Mouse (Mus musculus): ENCODE measurements around the gene Tmprss11a. TPM values are rescaled to one million over a fixed set of nuclear protein-coding genes. Genes with fewer than 3 reads are reported as not detected.

Gene Tmprss11a
- polyA plus RNA-seq, 1 experiment from 2014 or later: not detected

GRCm38 (mm10) chr5:86432697-86433096 lies 36.1 kb downstream of the Tmprss11a start:
- Histone ChIP-seq H3K9me3 (replicated peaks; ENCODE audit: control insufficient read depth, low read length) (no peaks in the 10 kb centered on the region), H3K9ac (ENCODE audit: low read depth, low read length) (no peak overlapping the region), H3K4me2 (ENCODE audit: low read depth, low read length) (no peak overlapping the region), H3K4me1 (ENCODE audit: control insufficient read depth, low read depth, low read length) (no peaks in the 10 kb centered on the region), H3K27ac (ENCODE audit: low read length) (no peak overlapping the region), H3K36me3 (ENCODE audit: control insufficient read depth, insufficient read depth) (no peaks in the 10 kb centered on the region), H3K27me3 (ENCODE audit: control insufficient read depth, insufficient read depth, low read depth, low read length) (no peaks in the 10 kb centered on the region), H3K4me3 (ENCODE audit: low read depth, low read length) (no peak overlapping the region)
- 0% methylated on average over 2 of the region's 2 CpGs for WGBS (ENCODE audit: insufficient replicate concordance)
- ATAC-seq (ENCODE audit: low read depth): no peak

- WGBS (ENCODE audit: insufficient replicate concordance): 54% methylated on average over 5 of the region's 5 CpGs
- H3K4me3 ChIP-seq (ENCODE audit: low read depth, low read length): no peak overlapping the region
Observed at GRCm38 (mm10) chr5:86431096-86431495, 37.7 kb downstream of the Tmprss11a start.

GRCm38 (mm10) chr5:86421323-86422028 lies 47.3 kb downstream of the Tmprss11a start:
- no peaks in the 10 kb centered on the region for H3K36me3 ChIP-seq (ENCODE audit: control insufficient read depth, insufficient read depth)
- WGBS (ENCODE audit: insufficient replicate concordance): 55% methylated on average over 3 of the region's 3 CpGs
- no peak overlapping the region for H3K27ac ChIP-seq (ENCODE audit: low read length)
- no peaks in the 10 kb centered on the region for H3K27me3 ChIP-seq (ENCODE audit: control insufficient read depth, insufficient read depth, low read depth, low read length)
- ATAC-seq (ENCODE audit: low read depth): no peak
- no peak overlapping the region for H3K9ac ChIP-seq (ENCODE audit: low read depth, low read length)
- H3K4me1 ChIP-seq (ENCODE audit: control insufficient read depth, low read depth, low read length): no peaks in the 10 kb centered on the region
- H3K4me2 ChIP-seq (ENCODE audit: low read depth, low read length): no peak overlapping the region
- H3K4me3 ChIP-seq (ENCODE audit: low read depth, low read length): no peak overlapping the region
- H3K9me3 ChIP-seq (replicated peaks; ENCODE audit: control insufficient read depth, low read length): no peaks in the 10 kb centered on the region

More at GRCm38 (mm10) chr5:86431096-86431495, 37.7 kb downstream of the Tmprss11a start:
- ATAC-seq (ENCODE audit: low read depth): no peak
- Histone ChIP-seq H3K9ac (ENCODE audit: low read depth, low read length) (no peak overlapping the region), H3K4me2 (ENCODE audit: low read depth, low read length) (no peak overlapping the region), H3K9me3 (replicated peaks; ENCODE audit: control insufficient read depth, low read length) (no peaks in the 10 kb centered on the region), H3K36me3 (ENCODE audit: control insufficient read depth, insufficient read depth) (no peaks in the 10 kb centered on the region), H3K27me3 (ENCODE audit: control insufficient read depth, insufficient read depth, low read depth, low read length) (no peaks in the 10 kb centered on the region), H3K4me1 (ENCODE audit: control insufficient read depth, low read depth, low read length) (no peaks in the 10 kb centered on the region), H3K27ac (ENCODE audit: low read length) (no peak overlapping the region)

- Histone ChIP-seq H3K4me3 (ENCODE audit: low read depth, low read length) (no peak overlapping the region), H3K27me3 (ENCODE audit: control insufficient read depth, insufficient read depth, low read depth, low read length) (no peaks in the 10 kb centered on the region), H3K27ac (ENCODE audit: low read length) (no peak overlapping the region), H3K4me2 (ENCODE audit: low read depth, low read length) (no peak overlapping the region), H3K9me3 (replicated peaks; ENCODE audit: control insufficient read depth, low read length) (no peaks in the 10 kb centered on the region), H3K4me1 (ENCODE audit: control insufficient read depth, low read depth, low read length) (no peaks in the 10 kb centered on the region), H3K36me3 (ENCODE audit: control insufficient read depth, insufficient read depth) (no peaks in the 10 kb centered on the region), H3K9ac (ENCODE audit: low read depth, low read length) (no peak overlapping the region)
- no peak for ATAC-seq (ENCODE audit: low read depth)
- 16% methylated on average over 4 of the region's 4 CpGs for WGBS (ENCODE audit: insufficient replicate concordance)
Observed at GRCm38 (mm10) chr5:86419494-86419893, 49.3 kb downstream of the Tmprss11a start.

GRCm38 (mm10) chr5:86414280-86414679 lies 54.5 kb downstream of the Tmprss11a start:
- H3K4me1 ChIP-seq (ENCODE audit: control insufficient read depth, low read depth, low read length): no peaks in the 10 kb centered on the region
- no peak for ATAC-seq (ENCODE audit: low read depth)
- 64% methylated on average over 7 of the region's 7 CpGs for WGBS (ENCODE audit: insufficient replicate concordance)
- H3K27me3 ChIP-seq (ENCODE audit: control insufficient read depth, insufficient read depth, low read depth, low read length): no peaks in the 10 kb centered on the region
- no peaks in the 10 kb centered on the region for H3K9me3 ChIP-seq (replicated peaks; ENCODE audit: control insufficient read depth, low read length)
- no peak overlapping the region for H3K27ac ChIP-seq (ENCODE audit: low read length)
- H3K36me3 ChIP-seq (ENCODE audit: control insufficient read depth, insufficient read depth): no peaks in the 10 kb centered on the region
- H3K4me3 ChIP-seq (ENCODE audit: low read depth, low read length): no peak overlapping the region
- no peak overlapping the region for H3K9ac ChIP-seq (ENCODE audit: low read depth, low read length)
- H3K4me2 ChIP-seq (ENCODE audit: low read depth, low read length): no peak overlapping the region

GRCm38 (mm10) chr5:86410815-86411214 lies 58.0 kb downstream of the Tmprss11a start:
- H3K9me3 ChIP-seq (replicated peaks; ENCODE audit: control insufficient read depth, low read length): no peaks in the 10 kb centered on the region
- no peak for ATAC-seq (ENCODE audit: low read depth)
- H3K4me2 ChIP-seq (ENCODE audit: low read depth, low read length): no peak overlapping the region
- no peak overlapping the region for H3K4me3 ChIP-seq (ENCODE audit: low read depth, low read length)
- no peaks in the 10 kb centered on the region for H3K36me3 ChIP-seq (ENCODE audit: control insufficient read depth, insufficient read depth)
- no peak overlapping the region for H3K9ac ChIP-seq (ENCODE audit: low read depth, low read length)
- no peaks in the 10 kb centered on the region for H3K4me1 ChIP-seq (ENCODE audit: control insufficient read depth, low read depth, low read length)
- no peaks in the 10 kb centered on the region for H3K27me3 ChIP-seq (ENCODE audit: control insufficient read depth, insufficient read depth, low read depth, low read length)
- H3K27ac ChIP-seq (ENCODE audit: low read length): no peak overlapping the region
- WGBS (ENCODE audit: insufficient replicate concordance): 21% methylated on average over 3 of the region's 3 CpGs

- H3K9ac ChIP-seq (ENCODE audit: low read depth, low read length): no peak overlapping the region
- 59% methylated on average over 2 of the region's 2 CpGs for WGBS (ENCODE audit: insufficient replicate concordance)
- no peak overlapping the region for H3K4me3 ChIP-seq (ENCODE audit: low read depth, low read length)
- no peaks in the 10 kb centered on the region for H3K4me1 ChIP-seq (ENCODE audit: control insufficient read depth, low read depth, low read length)
- no peaks in the 10 kb centered on the region for H3K27me3 ChIP-seq (ENCODE audit: control insufficient read depth, insufficient read depth, low read depth, low read length)
- no peak overlapping the region for H3K4me2 ChIP-seq (ENCODE audit: low read depth, low read length)
- no peaks in the 10 kb centered on the region for H3K9me3 ChIP-seq (replicated peaks; ENCODE audit: control insufficient read depth, low read length)
- no peaks in the 10 kb centered on the region for H3K36me3 ChIP-seq (ENCODE audit: control insufficient read depth, insufficient read depth)
- no peak overlapping the region for H3K27ac ChIP-seq (ENCODE audit: low read length)
- no peak for ATAC-seq (ENCODE audit: low read depth)
Observed at GRCm38 (mm10) chr5:86407941-86408340, 60.8 kb downstream of the Tmprss11a start.

GRCm38 (mm10) chr5:86407191-86407590 lies 61.6 kb downstream of the Tmprss11a start:
- Histone ChIP-seq H3K27ac (ENCODE audit: low read length) (no peak overlapping the region), H3K4me2 (ENCODE audit: low read depth, low read length) (no peak overlapping the region), H3K9me3 (replicated peaks; ENCODE audit: control insufficient read depth, low read length) (no peaks in the 10 kb centered on the region), H3K27me3 (ENCODE audit: control insufficient read depth, insufficient read depth, low read depth, low read length) (no peaks in the 10 kb centered on the region), H3K4me3 (ENCODE audit: low read depth, low read length) (no peak overlapping the region), H3K9ac (ENCODE audit: low read depth, low read length) (no peak overlapping the region), H3K4me1 (ENCODE audit: control insufficient read depth, low read depth, low read length) (no peaks in the 10 kb centered on the region), H3K36me3 (ENCODE audit: control insufficient read depth, insufficient read depth) (no peaks in the 10 kb centered on the region)
- ATAC-seq (ENCODE audit: low read depth): no peak
- WGBS (ENCODE audit: insufficient replicate concordance): 71% methylated on average over 3 of the region's 3 CpGs

GRCm38 (mm10) chr5:86373320-86373719 lies 95.5 kb downstream of the Tmprss11a start, which contains the start of gene Tmprss11d:
Gene Tmprss11d (minus strand): TSS chr5:86373420.
- Histone ChIP-seq H3K27ac (ENCODE audit: low read length) (no peak within 1 kb of the TSS), H3K4me1 (ENCODE audit: control insufficient read depth, low read depth, low read length) (no peaks in the 10 kb centered on the region), H3K9ac (ENCODE audit: low read depth, low read length) (no peak within 1 kb of the TSS), H3K27me3 (ENCODE audit: control insufficient read depth, insufficient read depth, low read depth, low read length) (no peaks in the 10 kb centered on the region), H3K36me3 (ENCODE audit: control insufficient read depth, insufficient read depth) (no peaks in the 10 kb centered on the region), H3K4me3 (ENCODE audit: low read depth, low read length) (no peak within 1 kb of the TSS), H3K4me2 (ENCODE audit: low read depth, low read length) (no peak within 1 kb of the TSS), H3K9me3 (replicated peaks; ENCODE audit: control insufficient read depth, low read length) (no peaks in the 10 kb centered on the region)
- 55% methylated on average over 3 of the region's 3 CpGs for WGBS (ENCODE audit: insufficient replicate concordance)
- ATAC-seq (ENCODE audit: low read depth): no peak

Measured in liver, embryonic 16.5 days (tissue).